Mouse (Mus musculus): ENCODE results near the gene Ptprh.

GRCm38 (mm10) chr7:4613740-4614403 is 10.0 kb upstream of the Ptprh start:
- no peak for TF ChIP-seq CTCF (IDR thresholded peaks at IDR 0.05; ENCODE audit: low read depth)
- TF ChIP-seq EP300 (IDR thresholded peaks at IDR 0.05; ENCODE audit: low read depth), result peak; percentile 66; the same call in 1 of the 2 replicates

Data from liver, postnatal 0 days (tissue).